ENCODE assay signal across 20 mouse cellular contexts in genomic region chr5:33023337-33023736, GRCm38 (mm10). TPM values are rescaled to one million over a fixed set of nuclear protein-coding genes. Genes with fewer than 3 reads are reported as not detected.
A peak's percentile ranks its signal among the peaks of the same experiment; 100 is the strongest.
DNase-seq lines count a peak whose midpoint lies in the region; ATAC-seq and TF ChIP-seq lines count a peak whose summit lies in the region.
"Had no signal": no experiment of that assay in that cellular context is flagged by ENCODE, and none has a peak within 500 bp of the region (broad histone marks: within the 10 kb centered on the region; RNA-seq: fewer than 3 reads in every experiment).

No protein-coding gene starts in this region.

- no peak overlapping the region for H3K4me2 ChIP-seq in heart, embryonic 11.5 days
- H3K4me2 ChIP-seq in intestine, embryonic 16.5 days (ENCODE audit: low read depth, low read length), result no peak overlapping the region
- H3K4me2 ChIP-seq in intestine, postnatal 0 days (replicated peaks; ENCODE audit: low read depth), result no peak overlapping the region
- H3K4me2 ChIP-seq in midbrain, embryonic 16.5 days (ENCODE audit: low read length), result 0 out of 2 replicates have a peak overlapping the region, but pooled peaks have one; percentile 11
- H3K4me2 ChIP-seq in midbrain, embryonic 14.5 days (ENCODE audit: low read length), result no peak overlapping the region
- H3K4me2 ChIP-seq: hindbrain, embryonic 13.5 days; limb, embryonic 13.5 days; lung, embryonic 15.5 days had no signal

- no peaks in the 10 kb centered on the region for H3K27me3 ChIP-seq in heart, embryonic 11.5 days (ENCODE audit: control insufficient read depth, insufficient read depth, low read length)
- no peaks in the 10 kb centered on the region for H3K27me3 ChIP-seq in intestine, embryonic 16.5 days (replicated peaks; ENCODE audit: control insufficient read depth, insufficient read depth, low read length)
- H3K27me3 ChIP-seq in intestine, postnatal 0 days (replicated peaks; ENCODE audit: control insufficient read depth, insufficient read depth, low read length), result no peaks in the 10 kb centered on the region
- no peaks in the 10 kb centered on the region for H3K27me3 ChIP-seq in midbrain, embryonic 16.5 days (ENCODE audit: control insufficient read depth, insufficient read depth, low read depth, low read length)
- no peaks in the 10 kb centered on the region for H3K27me3 ChIP-seq in midbrain, embryonic 14.5 days (ENCODE audit: control insufficient read depth, insufficient read depth, low read length)
- H3K27me3 ChIP-seq: CH12.LX; hindbrain, embryonic 13.5 days; limb, embryonic 13.5 days; lung, embryonic 15.5 days had no signal

- H3K27ac ChIP-seq in heart, embryonic 11.5 days (ENCODE audit: low read depth, low read length), result no peak overlapping the region
- H3K27ac ChIP-seq in intestine, embryonic 16.5 days (ENCODE audit: low read length), result 0 out of 2 replicates have a peak overlapping the region, but pooled peaks have one; percentile 4
- H3K27ac ChIP-seq in intestine, postnatal 0 days (ENCODE audit: low read depth, low read length), result no peak overlapping the region
- H3K27ac ChIP-seq in midbrain, embryonic 16.5 days (ENCODE audit: low read length), result no peak overlapping the region
- H3K27ac ChIP-seq in midbrain, embryonic 14.5 days (replicated peaks; ENCODE audit: low read depth, low read length), result no peak overlapping the region
- H3K27ac ChIP-seq: embryonic facial prominence, embryonic 10.5 days; hindbrain, embryonic 13.5 days; kidney, postnatal 0 days; limb, embryonic 13.5 days; lung, embryonic 15.5 days had no signal

- WGBS in heart, embryonic 11.5 days (ENCODE audit: insufficient replicate concordance), result 83% methylated on average over 4 of the region's 4 CpGs
- WGBS in intestine, embryonic 16.5 days, result 88% methylated on average over 4 of the region's 4 CpGs
- WGBS in intestine, postnatal 0 days, result 84% methylated on average over 4 of the region's 4 CpGs
- WGBS in midbrain, embryonic 16.5 days, result 89% methylated on average over 4 of the region's 4 CpGs
- 98% methylated on average over 4 of the region's 4 CpGs for WGBS in midbrain, embryonic 14.5 days

- H3K4me3 ChIP-seq in heart, embryonic 11.5 days (ENCODE audit: low read depth, low read length), result no peak overlapping the region
- no peak overlapping the region for H3K4me3 ChIP-seq in intestine, embryonic 16.5 days (ENCODE audit: low read length)
- no peak overlapping the region for H3K4me3 ChIP-seq in intestine, postnatal 0 days (ENCODE audit: low read depth, low read length)
- no peak overlapping the region for H3K4me3 ChIP-seq in midbrain, embryonic 16.5 days (ENCODE audit: low read depth, low read length)
- H3K4me3 ChIP-seq in midbrain, embryonic 14.5 days (replicated peaks; ENCODE audit: low read depth, low read length), result no peak overlapping the region
- H3K4me3 ChIP-seq: embryonic facial prominence, embryonic 10.5 days; erythroblast, embryonic 14.5 days; hindbrain, embryonic 13.5 days; limb, embryonic 13.5 days; lung, embryonic 15.5 days had no signal

- no peak for ATAC-seq in heart, embryonic 11.5 days (replicated peaks; ENCODE audit: insufficient number of reproducible peaks, low FRiP score, low TSS enrichment)
- no peak for ATAC-seq in intestine, embryonic 16.5 days
- ATAC-seq in intestine, postnatal 0 days, result no peak
- ATAC-seq in midbrain, embryonic 16.5 days, result no peak
- ATAC-seq in midbrain, embryonic 14.5 days (ENCODE audit: low FRiP score, low TSS enrichment), result no peak
- ATAC-seq: forebrain, embryonic 14.5 days had no signal

- no peak for DNase-seq in heart, adult 11 months
- no peak for DNase-seq in midbrain, embryonic 14.5 days
- no peak for DNase-seq in adrenal gland, postnatal 4 days (ENCODE audit: low spot score in 2 of 2)
- DNase-seq: adrenal gland, adult 2 months; cerebellum, adult 11 months; cerebellum, postnatal 14 days; kidney, adult 11 months; thymus, postnatal 36 days had no signal

- peaks cover 10% of the 10 kb centered on the region for H3K36me3 ChIP-seq in heart, embryonic 11.5 days (ENCODE audit: control insufficient read depth, insufficient read depth, low read length)
- H3K36me3 ChIP-seq in intestine, embryonic 16.5 days (ENCODE audit: control insufficient read depth, insufficient read depth, low read length), result no peaks in the 10 kb centered on the region
- H3K36me3 ChIP-seq in intestine, postnatal 0 days (ENCODE audit: control insufficient read depth, insufficient read depth), result peaks cover 16% of the 10 kb centered on the region
- H3K36me3 ChIP-seq in midbrain, embryonic 16.5 days (ENCODE audit: control insufficient read depth, insufficient read depth, low read length), result peaks cover 4% of the 10 kb centered on the region; the same call in 1 of the 2 replicates
- peaks cover 31% of the 10 kb centered on the region for H3K36me3 ChIP-seq in midbrain, embryonic 14.5 days (ENCODE audit: control insufficient read depth, insufficient read depth, low read length)

- peak overlapping the region; percentile 7; the same call in 1 of the 2 replicates for H3K9ac ChIP-seq in heart, embryonic 11.5 days (ENCODE audit: low read depth, low read length)
- no peak overlapping the region for H3K9ac ChIP-seq in intestine, embryonic 16.5 days (ENCODE audit: low read depth, low read length)
- no peak overlapping the region for H3K9ac ChIP-seq in intestine, postnatal 0 days (ENCODE audit: low read depth, low read length)
- no peak overlapping the region for H3K9ac ChIP-seq in midbrain, embryonic 16.5 days (ENCODE audit: low read depth, low read length)
- no peak overlapping the region for H3K9ac ChIP-seq in midbrain, embryonic 14.5 days (replicated peaks; ENCODE audit: low read length)
- H3K9ac ChIP-seq: hindbrain, embryonic 13.5 days; limb, embryonic 13.5 days; lung, embryonic 15.5 days had no signal

- H3K4me1 ChIP-seq in heart, embryonic 11.5 days (ENCODE audit: control insufficient read depth, insufficient read depth, low read length), result peaks cover 32% of the 10 kb centered on the region
- peaks cover 25% of the 10 kb centered on the region for H3K4me1 ChIP-seq in intestine, embryonic 16.5 days (ENCODE audit: control insufficient read depth, insufficient read depth, low read length)
- H3K4me1 ChIP-seq in intestine, postnatal 0 days (replicated peaks; ENCODE audit: control insufficient read depth, insufficient read depth, low read length), result 0 out of 2 replicates have a peak, but pooled peaks cover 4% of the 10 kb centered on the region
- H3K4me1 ChIP-seq in midbrain, embryonic 16.5 days (ENCODE audit: control insufficient read depth, insufficient read depth, low read length), result peaks cover 48% of the 10 kb centered on the region
- H3K4me1 ChIP-seq in midbrain, embryonic 14.5 days (ENCODE audit: control insufficient read depth, insufficient read depth, low read length), result peaks cover 35% of the 10 kb centered on the region

- TF ChIP-seq CTCF in intestine, postnatal 0 days (IDR thresholded peaks at IDR 0.05; ENCODE audit: low read depth), result no peak

- H3K9me3 ChIP-seq in heart, embryonic 11.5 days (replicated peaks; ENCODE audit: control insufficient read depth, low read length), result no peaks in the 10 kb centered on the region
- H3K9me3 ChIP-seq in intestine, embryonic 16.5 days (ENCODE audit: control insufficient read depth, low read length), result no peaks in the 10 kb centered on the region
- no peaks in the 10 kb centered on the region for H3K9me3 ChIP-seq in intestine, postnatal 0 days (ENCODE audit: control insufficient read depth)
- no peaks in the 10 kb centered on the region for H3K9me3 ChIP-seq in midbrain, embryonic 16.5 days (replicated peaks; ENCODE audit: control insufficient read depth, low read length, poor library complexity, severe bottlenecking)
- no peaks in the 10 kb centered on the region for H3K9me3 ChIP-seq in midbrain, embryonic 14.5 days (ENCODE audit: control insufficient read depth, low read length)
- H3K9me3 ChIP-seq: embryonic facial prominence, embryonic 10.5 days; hindbrain, embryonic 13.5 days; limb, embryonic 13.5 days; lung, embryonic 15.5 days had no signal

RNA-seq across cellular contexts. Expression of gene Ywhah, which starts 4.7 kb away (rescaled TPM):
- 449 and 491 TPM in 2 replicates for polyA plus RNA-seq in heart, embryonic 11.5 days (2014; fragmentation: Nextera tagmentation; extraction: Ambion mirVana)
- 408 and 430 TPM in 2 replicates for polyA plus RNA-seq in intestine, embryonic 16.5 days (2015; fragmentation: Nextera tagmentation; extraction: Ambion mirVana)
- 253 and 260 TPM in 2 replicates for polyA plus RNA-seq in intestine, postnatal 0 days (2015; fragmentation: Nextera tagmentation; extraction: Ambion mirVana)
- polyA plus RNA-seq in midbrain, embryonic 16.5 days (2015; fragmentation: Nextera tagmentation; extraction: Ambion mirVana), result 878 and 976 TPM in 2 replicates
- 643 and 661 TPM in 2 replicates for polyA plus RNA-seq in midbrain, embryonic 14.5 days (2014; fragmentation: Nextera tagmentation; extraction: Ambion mirVana)
- 100 to 1,000 TPM; 148 to 195 TPM for total RNA-seq in adrenal gland, postnatal 4 days (2021)
